Mouse (Mus musculus): Measurements from ENCODE around the gene Prdm15.

The Prdm15 gene

DNA sequence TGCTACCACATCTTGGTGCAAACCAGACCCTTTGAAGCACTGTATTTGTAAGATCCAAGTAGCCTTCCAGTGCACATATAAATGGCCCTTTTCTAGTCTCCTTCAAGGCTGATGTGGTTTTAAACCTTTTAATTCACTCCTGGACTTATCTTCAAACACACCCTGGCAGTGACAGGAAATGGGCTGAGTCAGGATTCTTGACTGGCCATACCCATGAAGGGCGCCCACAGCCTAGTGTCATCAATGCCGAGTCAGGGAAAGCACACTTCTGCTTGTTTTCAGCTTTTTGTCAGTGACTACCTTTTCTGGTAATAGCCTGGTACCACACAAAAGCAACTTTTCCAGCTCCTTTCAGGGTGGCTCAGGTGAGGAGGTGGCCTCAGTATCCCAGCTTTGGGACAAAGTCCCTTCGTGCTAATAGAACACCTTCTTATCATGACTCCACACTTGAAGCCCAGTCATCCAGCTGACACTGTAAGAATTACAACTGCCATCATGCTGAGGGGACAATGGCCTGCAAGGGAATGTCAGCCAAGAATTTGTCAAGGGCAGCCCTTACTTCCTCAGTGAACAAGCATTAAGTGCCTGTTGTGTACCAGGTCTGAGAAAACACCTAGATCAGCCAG is 99.2 kb downstream of the Prdm15 start:
- DNase-seq (ENCODE audit: low read depth, low spot score), result no peak

GRCm38 (mm10) chr16:97751884-97752283 is 99.8 kb downstream of the Prdm15 start:
- no peak for DNase-seq (ENCODE audit: low read depth, low spot score)

GRCm38 (mm10) chr16:97748421-97748820 is 103.2 kb downstream of the Prdm15 start:
- no peak for DNase-seq (ENCODE audit: low read depth, low spot score)

All from R1 (cell line).